27 mouse cellular contexts compared by ENCODE assay signal in genomic region chr1:80654177-80654576, GRCm38 (mm10).
A peak's percentile ranks its signal among the peaks of the same experiment; 100 is the strongest.
DNase-seq lines count a peak whose midpoint lies in the region; ATAC-seq and TF ChIP-seq lines count a peak whose summit lies in the region.
"Had no signal": no experiment of that assay in that cellular context is flagged by ENCODE, and none has a peak within 500 bp of the region (broad histone marks: within the 10 kb centered on the region; RNA-seq: fewer than 3 reads in every experiment).

No protein-coding gene starts in this region.

- ATAC-seq in forebrain, embryonic 14.5 days, result no peak
- ATAC-seq in forebrain, embryonic 13.5 days, result no peak
- ATAC-seq in hindbrain, postnatal 0 days, result no peak
- ATAC-seq in hindbrain, embryonic 11.5 days (ENCODE audit: low FRiP score), result no peak
- no peak for ATAC-seq in liver, embryonic 12.5 days
- ATAC-seq: hindbrain, embryonic 16.5 days; inflammation-experienced regulatory T-cells, adult 6 months; intestine, embryonic 16.5 days had no signal

- H3K4me3 ChIP-seq in forebrain, embryonic 14.5 days (ENCODE audit: low read depth, low read length), result no peak overlapping the region
- no peak overlapping the region for H3K4me3 ChIP-seq in forebrain, embryonic 13.5 days
- H3K4me3 ChIP-seq in hindbrain, postnatal 0 days (ENCODE audit: low read length), result no peak overlapping the region
- H3K4me3 ChIP-seq in hindbrain, embryonic 11.5 days (ENCODE audit: low read depth, low read length), result no peak overlapping the region
- no peak overlapping the region for H3K4me3 ChIP-seq in liver, embryonic 12.5 days
- H3K4me3 ChIP-seq: embryonic facial prominence, embryonic 13.5 days; forebrain, embryonic 10.5 days; heart, adult 2 months; heart, embryonic 10.5 days; heart, embryonic 13.5 days; hindbrain, embryonic 13.5 days had no signal

- no peak for TF ChIP-seq CTCF in hindbrain, postnatal 0 days (IDR thresholded peaks at IDR 0.05; ENCODE audit: low read depth)

- 85% methylated on average over 1 of the region's 1 CpGs for WGBS in forebrain, embryonic 14.5 days
- 81% methylated on average over 1 of the region's 1 CpGs for WGBS in forebrain, embryonic 13.5 days
- WGBS in hindbrain, postnatal 0 days, result 83% methylated on average over 1 of the region's 1 CpGs
- 87% methylated on average over 1 of the region's 1 CpGs for WGBS in hindbrain, embryonic 11.5 days
- WGBS in liver, embryonic 12.5 days (ENCODE audit: insufficient replicate concordance), result 66% methylated on average over 1 of the region's 1 CpGs

- no peak overlapping the region for H3K4me2 ChIP-seq in forebrain, embryonic 14.5 days (ENCODE audit: low read length)
- no peak overlapping the region for H3K4me2 ChIP-seq in forebrain, embryonic 13.5 days
- H3K4me2 ChIP-seq in hindbrain, postnatal 0 days (ENCODE audit: low read depth, low read length), result no peak overlapping the region
- H3K4me2 ChIP-seq in hindbrain, embryonic 11.5 days (replicated peaks; ENCODE audit: low read depth, low read length), result no peak overlapping the region
- H3K4me2 ChIP-seq in liver, embryonic 12.5 days, result no peak overlapping the region
- H3K4me2 ChIP-seq: embryonic facial prominence, embryonic 13.5 days; heart, embryonic 13.5 days; hindbrain, embryonic 13.5 days had no signal

- H3K9me3 ChIP-seq in forebrain, embryonic 14.5 days (replicated peaks; ENCODE audit: control insufficient read depth, low read length), result no peaks in the 10 kb centered on the region
- H3K9me3 ChIP-seq in forebrain, embryonic 13.5 days (replicated peaks), result no peaks in the 10 kb centered on the region
- no peaks in the 10 kb centered on the region for H3K9me3 ChIP-seq in hindbrain, postnatal 0 days (ENCODE audit: low read length)
- H3K9me3 ChIP-seq in hindbrain, embryonic 11.5 days (ENCODE audit: control insufficient read depth, low read length), result no peaks in the 10 kb centered on the region
- no peaks in the 10 kb centered on the region for H3K9me3 ChIP-seq in liver, embryonic 12.5 days (replicated peaks)
- H3K9me3 ChIP-seq: embryonic facial prominence, embryonic 13.5 days; forebrain, embryonic 10.5 days; heart, embryonic 10.5 days; heart, embryonic 13.5 days; hindbrain, embryonic 13.5 days had no signal

- peak; percentile 42 for DNase-seq in forebrain, embryonic 14.5 days (ENCODE audit: low spot score)
- peak; percentile 7 for DNase-seq in hindbrain, postnatal 0 days (ENCODE audit: low spot score)
- DNase-seq in hindbrain, embryonic 11.5 days (ENCODE audit: low spot score), result no peak
- peak; percentile 39 for DNase-seq in brain, adult 2 months (ENCODE audit: low read depth, low spot score)
- DNase-seq: adrenal gland, adult 2 months; adrenal gland, postnatal 14 days; B cell, adult 2 months; cerebellum, adult 2 months; cerebellum, adult 9-11 months; cerebellum, postnatal 25 days; gastrocnemius, postnatal 10 days; gastrocnemius, postnatal 36 days; heart, adult 2 months; kidney, adult 18-20 months; kidney, adult 9 months had no signal

- H3K27ac ChIP-seq in forebrain, embryonic 14.5 days (ENCODE audit: low read depth, low read length), result no peak overlapping the region
- no peak overlapping the region for H3K27ac ChIP-seq in forebrain, embryonic 13.5 days
- H3K27ac ChIP-seq in hindbrain, postnatal 0 days, result no peak overlapping the region
- H3K27ac ChIP-seq in hindbrain, embryonic 11.5 days (ENCODE audit: low read depth, low read length), result no peak overlapping the region
- H3K27ac ChIP-seq in liver, embryonic 12.5 days, result no peak overlapping the region
- H3K27ac ChIP-seq: embryonic facial prominence, embryonic 13.5 days; forebrain, embryonic 10.5 days; heart, adult 2 months; heart, embryonic 10.5 days; heart, embryonic 13.5 days; hindbrain, embryonic 13.5 days had no signal

- no peaks in the 10 kb centered on the region for H3K4me1 ChIP-seq in forebrain, embryonic 14.5 days (ENCODE audit: control insufficient read depth, insufficient read depth, low read length)
- H3K4me1 ChIP-seq in forebrain, embryonic 13.5 days, result no peaks in the 10 kb centered on the region
- H3K4me1 ChIP-seq in hindbrain, postnatal 0 days (ENCODE audit: insufficient read depth, low read length), result no peaks in the 10 kb centered on the region
- no peaks in the 10 kb centered on the region for H3K4me1 ChIP-seq in hindbrain, embryonic 11.5 days (replicated peaks; ENCODE audit: control insufficient read depth, insufficient read depth, low read length)
- H3K4me1 ChIP-seq in liver, embryonic 12.5 days, result no peaks in the 10 kb centered on the region
- H3K4me1 ChIP-seq: embryonic facial prominence, embryonic 13.5 days; forebrain, embryonic 10.5 days; heart, embryonic 10.5 days; heart, embryonic 13.5 days; hindbrain, embryonic 13.5 days had no signal

- H3K36me3 ChIP-seq in forebrain, embryonic 14.5 days (ENCODE audit: control insufficient read depth, insufficient read depth, low read length), result no peaks in the 10 kb centered on the region
- no peaks in the 10 kb centered on the region for H3K36me3 ChIP-seq in forebrain, embryonic 13.5 days (ENCODE audit: poor library complexity, severe bottlenecking)
- no peaks in the 10 kb centered on the region for H3K36me3 ChIP-seq in hindbrain, postnatal 0 days (ENCODE audit: insufficient read depth, low read length)
- no peaks in the 10 kb centered on the region for H3K36me3 ChIP-seq in hindbrain, embryonic 11.5 days (ENCODE audit: control insufficient read depth, insufficient read depth, low read length)
- H3K36me3 ChIP-seq in liver, embryonic 12.5 days, result no peaks in the 10 kb centered on the region
- H3K36me3 ChIP-seq: embryonic facial prominence, embryonic 13.5 days; forebrain, embryonic 10.5 days; G1E; heart, embryonic 10.5 days; heart, embryonic 13.5 days; hindbrain, embryonic 13.5 days had no signal

- no peak overlapping the region for H3K9ac ChIP-seq in forebrain, embryonic 14.5 days (ENCODE audit: low read length)
- no peak overlapping the region for H3K9ac ChIP-seq in forebrain, embryonic 13.5 days
- H3K9ac ChIP-seq in hindbrain, postnatal 0 days (replicated peaks; ENCODE audit: low read length), result no peak overlapping the region
- no peak overlapping the region for H3K9ac ChIP-seq in hindbrain, embryonic 11.5 days (ENCODE audit: low read depth, low read length)
- H3K9ac ChIP-seq in liver, embryonic 12.5 days, result no peak overlapping the region
- H3K9ac ChIP-seq: embryonic facial prominence, embryonic 13.5 days; heart, embryonic 13.5 days; hindbrain, embryonic 13.5 days had no signal

- H3K27me3 ChIP-seq in forebrain, embryonic 14.5 days (replicated peaks; ENCODE audit: control insufficient read depth, insufficient read depth, low read length), result no peaks in the 10 kb centered on the region
- no peaks in the 10 kb centered on the region for H3K27me3 ChIP-seq in forebrain, embryonic 13.5 days
- H3K27me3 ChIP-seq in hindbrain, postnatal 0 days (ENCODE audit: insufficient read depth, low read length), result no peaks in the 10 kb centered on the region
- no peaks in the 10 kb centered on the region for H3K27me3 ChIP-seq in hindbrain, embryonic 11.5 days (ENCODE audit: control insufficient read depth, insufficient read depth, low read length)
- no peaks in the 10 kb centered on the region for H3K27me3 ChIP-seq in liver, embryonic 12.5 days (replicated peaks)
- H3K27me3 ChIP-seq: CH12.LX; embryonic facial prominence, embryonic 13.5 days; heart, embryonic 13.5 days; hindbrain, embryonic 13.5 days had no signal
